Comparison of ENCODE assay signal across 8 mouse cellular contexts in the genomic region with DNA sequence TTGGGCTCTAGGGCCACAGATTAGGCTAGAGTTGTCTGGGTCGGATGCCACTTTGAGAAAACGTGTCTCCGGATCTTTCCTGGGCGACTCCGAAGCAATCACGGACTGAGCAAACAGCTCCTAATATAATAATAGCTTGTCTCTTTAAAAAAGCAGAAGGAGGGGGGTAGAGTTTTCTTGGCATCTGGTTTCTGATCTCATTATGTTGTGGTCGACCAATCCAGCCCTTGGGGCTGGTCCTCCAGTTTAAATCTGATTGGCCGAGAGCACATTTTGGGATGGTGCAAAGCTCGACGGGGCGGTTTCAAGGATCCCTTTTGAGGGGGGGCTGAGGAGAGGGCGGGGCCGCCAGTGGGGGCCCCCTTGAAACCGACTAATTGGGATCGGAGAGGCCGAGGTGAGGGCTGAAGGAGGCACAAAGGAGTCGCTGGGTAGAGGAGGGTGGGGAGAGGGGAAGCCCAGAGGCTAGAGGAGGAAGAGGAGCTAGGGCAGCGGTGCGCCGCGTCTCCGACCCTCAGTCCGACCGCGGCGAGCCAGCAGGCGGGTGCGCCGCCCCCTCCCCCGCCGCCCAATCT. TPM values are rescaled to one million over a fixed set of nuclear protein-coding genes. Genes with fewer than 3 reads are reported as not detected.
A peak's percentile ranks its signal among the peaks of the same experiment; 100 is the strongest.
DNase-seq lines count a peak whose midpoint lies in the region; TF ChIP-seq lines count a peak whose summit lies in the region.

Gene Fzd2 (plus strand): TSS at position 387 of the 575 bp plus-strand sequence.

- H3K27ac ChIP-seq in cortical plate, adult 2 months (ENCODE audit: insufficient read depth, low read length): no peak within 1 kb of the TSS; the same call in 1 of the 2 replicates
- H3K27ac ChIP-seq in macrophage: no peak within 1 kb of the TSS

- TF ChIP-seq CTCF in cortical plate, adult 2 months (IDR thresholded peaks at IDR 0.05; ENCODE audit: extremely low read depth, insufficient read depth, low read length): no peak

- WGBS in macrophage (ENCODE audit: missing documents): 2% methylated on average over 29 of the region's 31 CpGs

- intact Hi-C loops in gastrocnemius, postnatal 14 days (cut with DNase I; ENCODE audit: low total_unique reads): no loop called here

- no peaks in the 10 kb centered on the region for H3K36me3 ChIP-seq in macrophage (ENCODE audit: inconsistent target)

- DNase-seq in adrenal gland, adult (ENCODE audit: inconsistent age in 2 of 2, low spot score in 1 of 2): peak; percentile 88 to 95
- peak; percentile 86 for DNase-seq in gastrocnemius, postnatal 14 days
- peak; percentile 97 for DNase-seq in hindlimb bud, embryonic 11.5 days (ENCODE audit: extremely low spot score, low read depth, low spot score)
- DNase-seq in left cerebral cortex, adult 8-10 months (ENCODE audit: low spot score in 2 of 2): peak; percentile 4 to 74
- peak; percentile 61 for DNase-seq in right cerebral cortex, postnatal 14 days
- DNase-seq in thymus, postnatal 36 days: no peak

- TF ChIP-seq POLR2A in cortical plate, adult 2 months (IDR thresholded peaks at IDR 0.05; ENCODE audit: extremely low read depth, insufficient read depth, low read length): peak; percentile 52; the same call in 1 of the 2 replicates

- H3K4me1 ChIP-seq in cortical plate, adult 2 months (ENCODE audit: control insufficient read depth, insufficient read depth, low read length): no peaks in the 10 kb centered on the region

- H3K79me2 ChIP-seq in macrophage (ENCODE audit: inconsistent target): no peaks in the 10 kb centered on the region

- peak within 1 kb of the TSS; percentile 64 for H3K4me3 ChIP-seq in cortical plate, adult 2 months (ENCODE audit: insufficient read depth, low read length)
- H3K4me3 ChIP-seq in macrophage (ENCODE audit: inconsistent target): peak within 1 kb of the TSS; percentile 23

RNA-seq across cellular contexts. Expression of gene Fzd2, which starts in this region (rescaled TPM):
- polyA plus RNA-seq in cortical plate, adult 2 months (2012; rRNA removed): 11.4 and 11.8 TPM in 2 replicates
- total RNA-seq in gastrocnemius, postnatal 14 days (2021): 1 to 10 TPM; 3.6 to 7.3 TPM
- total RNA-seq in left cerebral cortex, adult 8-10 months (2022): 10 to 100 TPM in 1 of 4 experiments, 1 to 10 TPM in 3; 7.4 to 10.5 (median 9.6) TPM
- total RNA-seq in macrophage (2018; cell fraction: chromatin; rRNA removed): 1 to 10 TPM in 1 of 26 experiments, not detected in 25; 7.8 TPM
- total RNA-seq in macrophage (2018; cell fraction: cytosol; rRNA removed): under 1 TPM in 1 of 26 experiments, not detected in 25; 0.06 TPM
- 1 to 10 TPM in 1 of 26 experiments, not detected in 25; 1.0 TPM for total RNA-seq in macrophage (2018; cell fraction: nucleus; rRNA removed)
- not detected in 3 replicates for polyA plus RNA-seq in macrophage (2018)

Comparison
In these comparisons a context has a peak if more than half of its experiments do, and no peak if none do; other contexts are left out.
1. RNA of gene Fzd2 (polyA plus RNA-seq): 11.4 to 11.8 TPM in cortical plate, adult 2 months; not detected in macrophage; every median in the first group is over 10 times any median in the second.
2. DNase-seq: peak in adrenal gland, adult (2 of 2), gastrocnemius, postnatal 14 days (single experiment), hindlimb bud, embryonic 11.5 days (single experiment), left cerebral cortex, adult 8-10 months (2 of 2) and right cerebral cortex, postnatal 14 days (single experiment); none in thymus, postnatal 36 days (0 of 2).